Mouse (Mus musculus) splenic B cell, adult 2 months (primary cell): ENCODE measurements around the gene Pcyt1a.

Experiments used
- DNase-seq: peaks from one replicate; pipeline ENCODE4 v3.0.0-alpha.2; 2011; ENCODE audit warnings: low read depth, low spot score
- H3K27me3 ChIP-seq: 2 replicates; pipeline ENCODE4 v1.6.1; 2012; ENCODE audit warnings: mild to moderate bottlenecking, low read length, moderate library complexity, mixed read lengths; ENCODE audit not compliant: control insufficient read depth, poor library complexity, insufficient read depth, severe bottlenecking
- H3K36me3 ChIP-seq: 2 replicates; pipeline ENCODE4 v1.6.1; 2012; ENCODE audit warnings: mild to moderate bottlenecking, low read length, moderate library complexity, mixed read lengths; ENCODE audit not compliant: control insufficient read depth, poor library complexity, insufficient read depth, severe bottlenecking

The Pcyt1a gene

DNA sequence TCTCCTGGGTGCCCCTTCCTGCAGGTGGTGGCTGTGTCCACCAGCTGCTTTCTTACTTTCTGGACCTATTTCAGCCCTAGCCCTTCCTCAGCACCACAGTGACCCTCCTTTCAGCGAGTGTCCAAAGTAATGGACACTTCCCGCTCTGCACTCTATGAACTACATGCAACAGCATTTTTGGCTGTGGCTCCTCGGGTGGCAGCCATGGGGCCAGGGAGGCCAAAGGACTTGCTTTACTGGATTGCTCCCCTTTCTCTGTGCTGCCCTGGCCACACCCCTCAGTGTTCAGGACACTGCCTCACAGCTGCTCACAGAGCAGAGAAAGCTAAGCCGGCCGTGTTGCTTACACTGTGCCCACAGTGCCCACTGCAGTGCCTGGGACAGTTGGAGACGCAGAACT lies 72.9 kb downstream of the Pcyt1a start:
- no peaks in the 10 kb centered on the region for H3K36me3 ChIP-seq
- DNase-seq, result no peak
- no peaks in the 10 kb centered on the region for H3K27me3 ChIP-seq

DNA sequence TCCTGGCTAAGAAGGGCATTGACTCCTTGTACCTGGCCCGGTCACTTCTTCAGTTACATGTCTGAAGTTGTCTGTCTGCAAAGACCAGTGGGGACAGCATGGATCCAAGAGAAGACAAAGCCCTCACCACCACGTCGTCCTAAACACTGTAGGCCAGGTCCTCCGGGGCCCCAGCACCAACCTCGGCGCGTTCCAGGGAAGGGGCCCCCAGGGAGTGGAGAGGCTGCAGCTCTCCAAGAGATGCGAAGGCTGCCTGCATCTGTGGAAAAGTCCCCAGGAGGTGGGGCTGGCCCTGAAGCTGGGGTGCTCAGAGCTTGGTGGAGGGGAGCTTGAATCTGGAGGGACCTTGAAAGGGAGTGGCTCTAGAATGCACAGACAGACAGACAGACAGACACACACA lies 75.6 kb downstream of the Pcyt1a start:
- Histone ChIP-seq H3K27me3 (no peaks in the 10 kb centered on the region), H3K36me3 (no peaks in the 10 kb centered on the region)
- DNase-seq, result no peak

DNA sequence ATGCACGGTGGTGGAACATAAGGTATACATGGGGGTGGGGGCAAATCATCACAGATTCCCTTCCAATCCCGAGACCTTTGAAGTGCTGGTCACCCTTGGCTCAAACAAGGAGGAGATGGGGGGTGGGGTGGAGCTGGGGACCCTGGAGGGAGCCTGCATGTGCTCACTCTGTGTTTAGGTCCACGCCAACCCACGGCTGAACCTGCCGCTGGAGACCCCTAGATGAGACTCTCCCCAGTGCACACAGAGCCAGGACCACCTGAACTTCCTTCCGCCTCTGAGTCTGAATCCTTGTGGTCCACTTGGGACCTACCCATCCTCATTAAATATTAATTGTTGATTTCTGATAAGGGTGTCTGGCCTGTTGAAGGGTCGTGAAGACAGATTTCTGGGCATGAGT lies 76.1 kb downstream of the Pcyt1a start:
- Histone ChIP-seq H3K36me3 (no peaks in the 10 kb centered on the region), H3K27me3 (no peaks in the 10 kb centered on the region)
- DNase-seq, result no peak

DNA sequence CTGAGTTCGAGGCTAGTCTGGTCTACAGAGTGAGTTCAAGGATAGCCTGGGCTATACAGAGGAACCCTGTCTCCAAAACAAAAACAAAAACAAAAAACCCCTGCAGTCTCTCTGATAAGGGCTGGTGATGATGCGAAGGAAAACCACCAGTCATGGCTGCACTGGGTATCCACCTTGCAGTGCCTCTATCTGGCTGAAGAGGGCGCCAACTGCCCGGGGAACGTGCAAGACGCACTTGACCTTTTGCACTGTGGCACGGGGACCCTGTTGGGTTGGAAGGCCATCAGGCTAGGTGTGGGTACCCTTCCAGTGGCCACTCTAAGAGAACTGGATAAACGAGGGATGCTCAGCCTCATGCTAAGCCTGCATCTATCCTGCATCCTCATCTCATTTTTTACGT lies 76.7 kb downstream of the Pcyt1a start:
- H3K27me3 ChIP-seq, result no peaks in the 10 kb centered on the region
- peak; percentile 80 for DNase-seq
- H3K36me3 ChIP-seq, result no peaks in the 10 kb centered on the region

DNA sequence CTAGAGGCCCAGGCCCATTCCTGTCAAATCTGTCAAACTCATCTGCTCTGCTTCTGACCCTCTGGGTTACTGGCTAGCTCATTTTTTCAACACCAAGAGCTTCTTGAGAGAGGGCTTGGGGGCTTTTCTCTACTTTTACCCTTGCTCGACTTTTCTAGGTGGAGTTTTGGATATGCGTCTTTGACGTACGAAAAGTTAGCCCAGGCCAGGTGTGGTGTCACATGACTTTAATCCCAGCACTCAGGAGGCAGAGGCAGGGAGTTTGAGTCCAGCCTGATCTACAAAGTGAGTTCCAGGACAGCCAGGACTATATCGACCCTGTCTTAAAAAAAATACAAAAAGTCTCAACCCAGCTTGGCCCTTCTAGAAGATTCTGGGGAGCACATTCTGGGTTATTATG lies 77.3 kb downstream of the Pcyt1a start:
- H3K36me3 ChIP-seq, result no peaks in the 10 kb centered on the region
- no peaks in the 10 kb centered on the region for H3K27me3 ChIP-seq
- no peak for DNase-seq

DNA sequence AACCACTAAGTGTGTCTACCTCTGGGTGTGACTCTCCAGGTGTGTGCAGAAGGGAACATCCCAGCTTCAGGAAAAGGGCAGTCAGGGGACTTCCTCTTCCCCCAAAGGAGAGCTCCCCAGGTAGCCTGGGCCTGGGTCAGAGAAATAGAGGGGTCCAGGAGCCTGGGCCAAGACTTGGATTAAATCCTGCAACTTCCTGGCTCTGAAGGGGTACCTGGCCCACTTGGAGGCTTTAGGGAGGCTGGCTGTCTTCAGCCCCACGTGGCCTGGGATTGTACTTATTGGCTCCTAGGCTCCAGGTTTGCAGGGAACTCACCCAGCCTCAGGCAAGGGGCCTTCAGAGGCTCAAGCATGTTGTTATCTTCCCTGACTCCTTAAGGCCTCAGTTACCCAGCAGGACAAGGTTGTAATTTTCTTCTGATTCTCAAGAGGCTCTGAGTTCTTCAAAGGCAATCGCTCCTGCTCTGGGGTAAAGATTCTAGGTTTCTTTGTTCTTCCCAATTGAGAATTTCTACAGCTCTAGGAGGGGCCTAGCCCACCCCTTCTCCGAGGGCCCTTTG lies 77.9 kb downstream of the Pcyt1a start:
- H3K27me3 ChIP-seq, result no peaks in the 10 kb centered on the region
- H3K36me3 ChIP-seq, result no peaks in the 10 kb centered on the region
- no peak for DNase-seq

DNA sequence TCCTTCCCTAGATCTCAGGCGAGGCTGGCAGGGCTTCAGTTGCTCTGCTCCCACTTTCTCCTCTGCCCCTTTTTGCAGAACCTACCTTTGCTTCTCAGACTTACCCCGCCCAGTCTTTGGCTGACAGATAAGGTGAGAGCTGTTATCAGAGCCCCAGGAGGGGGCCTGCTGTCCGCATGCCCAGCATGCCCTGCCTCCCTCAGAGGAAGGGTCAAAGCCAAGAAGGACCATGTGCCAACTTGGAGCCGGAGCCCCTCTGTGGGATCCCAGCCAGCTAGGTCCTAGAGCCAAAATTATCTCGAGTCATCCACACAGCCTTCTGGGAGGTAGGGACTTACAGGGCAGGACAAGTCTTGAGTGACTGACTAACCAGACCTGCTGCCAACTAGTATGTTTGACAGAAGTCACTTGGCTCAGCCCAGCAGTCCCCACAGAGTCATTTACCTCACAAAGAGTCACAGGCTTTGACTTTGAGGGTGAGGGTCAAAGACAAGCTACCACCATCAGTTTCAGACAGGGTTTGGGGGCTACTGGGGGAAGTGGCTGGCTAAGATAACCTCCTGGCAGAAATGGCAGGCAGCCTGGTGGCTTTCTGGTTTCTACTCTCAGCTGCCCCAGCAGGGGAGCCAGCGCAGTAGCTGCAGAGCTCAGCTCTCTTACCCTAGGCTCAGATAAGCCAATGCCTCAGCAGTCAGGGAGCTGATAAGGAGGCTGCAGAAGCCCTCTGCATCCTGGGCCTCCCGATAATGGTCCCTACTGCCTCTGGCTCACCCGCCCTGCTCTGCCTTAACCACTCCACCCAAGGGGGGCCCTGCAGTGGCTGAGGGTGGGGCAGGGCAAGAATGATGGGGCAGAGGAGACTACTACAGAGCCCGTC lies 78.6 kb downstream of the Pcyt1a start:
- no peaks in the 10 kb centered on the region for H3K27me3 ChIP-seq
- no peak for DNase-seq
- no peaks in the 10 kb centered on the region for H3K36me3 ChIP-seq

DNA sequence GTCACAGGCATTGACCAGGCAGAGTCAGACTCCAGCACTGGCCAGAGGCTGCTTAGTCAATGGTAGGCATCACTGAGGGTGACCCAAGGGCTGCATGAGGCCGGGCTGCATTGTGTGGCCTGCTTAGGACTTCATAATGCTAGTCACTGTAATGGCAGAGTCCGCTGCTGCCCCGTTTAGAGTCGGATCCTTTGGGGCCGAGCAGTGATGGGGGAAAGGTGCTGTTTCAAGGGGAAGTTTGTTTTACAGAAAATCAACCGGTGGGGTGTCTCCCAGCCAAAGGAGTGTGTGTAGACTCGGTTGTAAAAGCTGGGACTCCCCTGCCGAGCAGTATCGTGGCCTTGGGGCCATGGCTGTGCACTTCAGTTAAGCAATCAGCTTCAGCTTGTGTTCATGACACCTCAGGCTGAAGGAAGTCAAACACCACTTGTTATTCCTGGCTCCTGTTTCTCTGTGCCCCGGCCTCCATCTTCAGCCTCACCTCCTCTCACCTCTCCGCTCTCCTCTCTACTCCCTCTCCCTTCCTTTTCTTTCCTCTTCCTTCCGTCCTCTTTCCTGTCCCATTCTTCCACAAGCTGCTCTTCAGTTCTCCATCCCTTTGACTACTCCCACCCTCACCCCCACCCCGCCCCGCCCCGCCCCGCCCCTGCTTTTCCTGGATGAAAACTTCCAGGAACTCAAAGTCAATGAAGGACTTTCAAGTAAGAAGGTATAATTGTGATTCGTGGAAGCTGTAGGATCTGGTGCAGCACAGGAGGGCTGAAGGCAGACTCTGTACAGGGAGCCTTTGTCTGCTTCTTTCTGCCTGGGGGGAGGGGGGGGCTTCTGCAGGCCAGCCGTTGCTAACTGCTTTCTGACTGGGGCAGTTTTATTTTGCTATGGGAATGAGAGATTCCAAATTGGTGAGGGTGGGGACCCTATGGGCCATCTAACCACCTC lies 79.9 kb downstream of the Pcyt1a start:
- Histone ChIP-seq H3K36me3 (no peaks in the 10 kb centered on the region), H3K27me3 (no peaks in the 10 kb centered on the region)
- DNase-seq, result no peak

DNA sequence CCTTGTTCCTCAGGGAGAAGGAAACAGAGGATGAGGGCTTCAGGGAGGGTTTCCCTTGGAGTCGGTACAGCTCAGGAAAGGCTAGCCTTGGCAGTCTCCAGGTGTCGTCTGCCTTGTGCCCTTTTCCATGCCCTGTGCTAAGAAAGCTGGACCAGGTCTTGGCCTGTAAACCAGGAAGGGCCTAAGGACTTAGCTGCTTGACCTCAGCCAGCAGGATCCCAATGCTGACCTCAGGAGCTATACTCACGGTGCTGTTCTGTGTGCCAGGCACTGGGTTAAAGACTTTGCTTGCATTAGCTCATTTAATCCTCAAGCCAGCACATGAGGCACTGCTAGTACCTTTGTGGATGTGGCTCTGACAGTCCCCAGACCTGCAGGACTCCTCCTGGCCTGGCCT lies 80.6 kb downstream of the Pcyt1a start:
- Histone ChIP-seq H3K27me3 (no peaks in the 10 kb centered on the region), H3K36me3 (no peaks in the 10 kb centered on the region)
- no peak for DNase-seq

DNA sequence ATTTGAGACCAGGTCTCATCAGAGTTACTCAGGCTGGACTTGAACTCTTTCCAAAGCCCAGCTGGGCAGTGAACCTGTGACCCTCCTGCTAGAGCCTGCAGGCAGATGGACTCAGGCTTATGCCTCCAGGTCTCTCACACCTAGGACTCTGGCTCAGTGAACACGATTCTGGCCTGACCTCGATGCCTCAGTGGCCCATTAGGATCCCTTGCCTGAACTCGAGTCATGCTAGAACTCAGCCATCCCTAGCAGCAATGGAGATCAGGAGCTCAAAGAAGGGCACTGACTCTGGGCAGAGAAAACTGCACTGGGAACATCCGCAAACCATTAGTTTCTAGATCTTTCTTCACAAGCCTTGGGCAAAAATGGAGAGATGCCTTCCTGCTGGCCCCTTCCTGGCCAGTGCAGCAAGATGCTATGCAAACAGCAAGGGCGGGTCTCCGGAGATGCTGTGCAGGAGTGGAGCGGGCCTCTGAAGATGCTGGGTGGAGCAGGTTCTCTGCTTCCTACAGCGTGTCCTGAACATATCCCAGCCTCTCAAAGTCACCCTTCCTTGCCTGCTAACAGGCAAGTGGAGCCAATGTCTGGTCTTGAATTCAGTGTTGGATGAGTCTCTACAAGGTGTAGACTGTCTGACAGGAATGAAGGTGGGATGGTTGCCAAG lies 81.2 kb downstream of the Pcyt1a start:
- DNase-seq, result no peak

DNA sequence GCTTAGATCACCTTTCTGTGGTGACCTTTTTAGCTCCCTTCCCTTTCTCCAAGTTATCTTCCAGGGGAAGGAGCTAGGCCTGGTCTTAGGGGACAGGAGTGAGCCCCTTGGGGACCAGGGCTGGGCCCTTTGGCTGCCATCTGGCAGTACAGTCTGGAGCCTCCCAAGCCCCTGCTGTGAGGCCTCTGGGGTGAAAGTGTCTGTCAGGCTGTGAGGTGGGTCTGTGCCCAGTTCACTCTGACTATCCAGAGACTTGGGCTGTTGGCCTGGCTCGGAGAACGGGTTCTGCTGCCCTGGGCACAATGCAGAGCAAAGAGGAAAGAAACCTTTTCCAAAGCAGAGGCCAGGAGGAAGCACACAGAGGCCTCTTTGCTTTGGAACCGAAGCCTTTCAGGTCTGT lies 82.2 kb downstream of the Pcyt1a start:
- no peak for DNase-seq
- no peaks in the 10 kb centered on the region for H3K36me3 ChIP-seq
- no peaks in the 10 kb centered on the region for H3K27me3 ChIP-seq

More for the DNA sequence above, 81.2 kb downstream of the Pcyt1a start:
- no peaks in the 10 kb centered on the region for H3K27me3 ChIP-seq
- H3K36me3 ChIP-seq, result no peaks in the 10 kb centered on the region

DNA sequence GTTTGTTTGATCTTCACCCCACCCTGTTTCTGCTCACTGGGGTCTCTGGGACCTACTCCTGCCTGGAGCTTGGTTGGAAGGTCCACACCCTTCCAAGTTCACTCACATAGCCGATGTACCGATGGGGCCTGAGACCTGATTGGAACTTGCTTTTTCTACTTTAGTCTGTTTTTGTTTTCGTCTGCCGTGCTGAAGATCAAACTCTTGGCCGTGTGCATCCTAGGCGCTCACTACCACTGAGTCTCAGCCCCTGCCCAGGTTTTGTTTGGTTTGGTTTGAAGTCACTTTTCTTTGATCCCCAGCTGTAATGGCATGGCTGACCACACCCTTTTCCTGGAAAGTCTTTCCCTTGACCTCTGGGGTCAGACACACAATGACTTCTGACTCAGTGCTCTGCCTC lies 82.7 kb downstream of the Pcyt1a start:
- no peaks in the 10 kb centered on the region for H3K27me3 ChIP-seq
- no peaks in the 10 kb centered on the region for H3K36me3 ChIP-seq
- no peak for DNase-seq

DNA sequence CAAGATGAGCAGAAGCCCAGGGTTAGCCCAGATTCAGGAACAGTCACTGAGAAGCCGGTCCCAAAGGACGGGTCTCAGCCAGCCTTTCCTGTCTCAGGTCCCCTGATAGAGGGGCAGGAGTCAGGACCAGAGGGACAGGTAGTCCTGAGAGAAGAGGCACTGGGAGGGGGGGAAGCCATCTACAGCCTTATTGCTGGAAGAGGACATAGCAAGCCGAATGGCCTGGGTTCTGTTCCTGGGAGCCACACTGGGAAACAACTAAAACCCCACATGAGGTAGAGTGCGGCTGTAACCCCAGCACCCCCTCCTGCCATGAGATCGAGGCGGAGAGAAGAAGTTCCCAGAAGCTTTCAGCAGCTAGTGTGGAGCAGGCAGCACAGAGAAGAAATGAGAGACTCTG lies 83.2 kb downstream of the Pcyt1a start:
- DNase-seq, result no peak
- no peaks in the 10 kb centered on the region for H3K36me3 ChIP-seq
- no peaks in the 10 kb centered on the region for H3K27me3 ChIP-seq

DNA sequence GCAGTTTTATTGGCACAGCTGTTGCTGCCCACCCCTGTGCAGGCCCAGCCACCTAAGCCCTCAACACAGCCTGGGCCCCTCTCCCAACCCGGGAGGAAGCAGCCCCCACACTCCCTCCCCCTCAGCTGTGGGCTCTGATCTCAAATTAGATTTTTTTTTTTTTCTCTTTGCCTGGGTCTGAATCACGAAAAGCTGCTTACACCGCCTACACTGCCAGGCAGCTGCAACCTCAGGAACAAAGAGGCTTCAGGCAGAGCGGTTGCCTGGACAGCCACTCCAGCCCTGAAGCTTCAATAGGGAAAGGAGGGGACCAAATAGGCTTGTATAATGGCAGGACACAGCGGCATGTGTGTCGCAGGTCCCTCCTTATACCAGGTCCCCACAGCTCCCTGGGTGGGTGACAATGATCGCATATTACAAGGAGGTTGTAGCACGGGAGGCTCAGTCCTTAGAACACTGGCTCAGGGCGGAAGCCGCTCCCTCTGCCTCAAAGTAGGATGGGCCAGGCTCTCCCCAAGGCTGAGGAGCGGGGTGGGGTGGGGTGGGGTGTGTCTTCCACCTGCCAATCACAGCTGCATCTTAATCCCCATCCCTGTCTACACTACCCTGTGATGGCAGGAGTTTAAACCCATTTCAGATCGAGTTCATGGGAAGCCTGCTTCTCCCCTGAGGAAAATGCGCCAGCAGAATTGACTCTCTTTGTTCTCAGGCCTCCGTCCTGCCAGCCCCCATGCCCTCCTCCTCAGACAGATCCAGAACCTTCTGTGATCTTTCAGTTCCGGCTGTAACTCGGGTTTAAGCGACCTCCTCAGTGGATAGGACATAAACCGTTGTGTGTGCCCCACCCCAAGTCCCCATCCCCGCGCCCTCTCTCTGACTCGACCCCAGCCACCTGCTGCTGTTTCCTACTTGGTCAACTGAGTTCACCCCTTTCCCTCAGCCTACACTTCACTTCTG lies 85.6 kb downstream of the Pcyt1a start:
- Histone ChIP-seq H3K27me3 (no peaks in the 10 kb centered on the region), H3K36me3 (no peaks in the 10 kb centered on the region)
- DNase-seq, result peak; percentile 37
